Mouse (Mus musculus) kidney, adult 11 months (tissue): Measurements from ENCODE around the gene Rrp15.

ENCODE experiments used
- DNase-seq: peaks from one replicate; pipeline ENCODE4 v3.0.0; 2022

Rrp15 gene

DNA sequence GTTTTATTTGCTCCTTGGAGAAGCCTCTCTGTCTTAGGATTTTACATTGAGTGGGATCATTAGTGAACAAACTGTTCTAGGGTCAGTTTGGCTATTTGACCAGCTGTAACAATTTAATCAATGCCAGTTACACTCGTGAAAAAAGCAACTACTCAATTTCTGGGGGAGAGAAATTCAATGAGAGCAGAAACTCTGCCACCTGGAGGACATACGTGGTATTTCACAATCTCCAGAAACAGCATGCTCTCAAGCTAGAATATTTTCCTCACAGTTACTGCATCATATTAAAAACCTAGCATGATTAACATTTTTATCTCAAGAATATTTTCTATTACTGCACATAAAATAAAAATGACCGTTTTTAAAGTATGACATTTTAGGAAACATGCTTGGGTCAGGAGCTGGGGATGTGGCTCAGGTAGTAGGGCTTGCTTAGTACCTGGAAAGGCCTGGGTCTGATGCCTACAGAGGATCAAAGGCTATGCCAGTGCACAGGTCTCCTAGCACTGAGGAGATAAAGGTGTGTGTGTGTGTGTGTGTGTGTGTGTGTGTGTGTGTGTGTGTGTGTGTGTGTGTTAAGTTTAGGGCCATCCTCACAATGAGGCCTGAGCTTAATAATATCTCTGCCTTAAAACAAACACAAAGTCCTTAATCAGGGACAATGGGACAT lies 36.2 kb downstream of the Rrp15 start:
- no peak for DNase-seq

DNA sequence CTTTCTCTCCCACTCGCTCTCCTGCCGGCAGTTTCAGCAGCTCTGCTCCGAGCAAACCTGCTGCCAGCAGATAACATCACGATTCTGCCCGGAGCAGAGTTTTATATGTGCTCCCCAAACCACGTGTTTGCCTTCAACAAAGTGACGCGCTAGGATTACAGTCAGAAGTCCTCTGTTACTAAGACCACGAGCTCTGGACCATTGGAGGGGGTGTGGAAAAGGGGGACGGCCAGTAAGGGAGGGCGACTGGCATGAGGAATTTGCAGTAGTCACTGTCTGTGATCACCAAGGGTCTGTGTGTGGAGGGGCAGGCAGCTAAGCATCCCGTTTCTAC lies 43.3 kb downstream of the Rrp15 start, which contains the start of gene Tgfb2:
TSS of gene Tgfb2 (minus strand) at position 75 of the 334 bp plus-strand sequence.
- no peak for DNase-seq

DNA sequence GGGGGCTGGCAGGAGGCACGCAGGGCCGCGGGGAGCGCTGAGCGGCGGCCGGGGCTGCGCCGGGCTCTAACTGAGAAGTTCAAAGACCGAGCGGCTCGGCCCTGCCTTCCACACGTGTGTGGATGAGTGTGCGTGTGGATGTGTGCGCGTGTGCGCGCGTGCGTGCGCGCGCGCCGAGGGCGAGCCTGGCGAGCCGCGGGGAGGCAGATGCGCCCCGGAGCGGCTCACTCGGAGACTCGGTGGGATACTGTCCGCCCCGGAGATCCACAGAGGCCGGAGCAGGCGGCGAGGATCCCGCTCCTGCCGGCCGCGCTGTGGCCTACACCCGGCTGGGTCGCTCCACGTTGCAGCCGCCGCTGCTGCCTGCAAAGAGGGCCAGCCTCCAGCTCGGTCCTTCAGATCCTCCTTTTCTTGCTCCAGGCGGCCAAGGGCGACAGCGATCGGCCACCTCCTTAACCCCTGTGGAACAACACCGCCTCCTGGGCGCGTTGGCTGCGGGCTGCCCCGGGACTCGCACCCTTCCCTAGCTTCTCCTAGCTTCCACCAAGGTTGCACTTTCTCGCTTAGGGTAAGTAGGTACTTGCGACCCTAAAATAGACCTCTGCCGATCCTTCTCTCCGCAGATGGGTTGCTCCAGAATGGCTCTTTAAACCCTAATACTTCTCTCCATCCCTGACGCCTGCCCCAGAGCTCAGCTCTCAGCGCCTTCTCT lies 43.8 kb downstream of the Rrp15 start:
- no peak for DNase-seq

DNA sequence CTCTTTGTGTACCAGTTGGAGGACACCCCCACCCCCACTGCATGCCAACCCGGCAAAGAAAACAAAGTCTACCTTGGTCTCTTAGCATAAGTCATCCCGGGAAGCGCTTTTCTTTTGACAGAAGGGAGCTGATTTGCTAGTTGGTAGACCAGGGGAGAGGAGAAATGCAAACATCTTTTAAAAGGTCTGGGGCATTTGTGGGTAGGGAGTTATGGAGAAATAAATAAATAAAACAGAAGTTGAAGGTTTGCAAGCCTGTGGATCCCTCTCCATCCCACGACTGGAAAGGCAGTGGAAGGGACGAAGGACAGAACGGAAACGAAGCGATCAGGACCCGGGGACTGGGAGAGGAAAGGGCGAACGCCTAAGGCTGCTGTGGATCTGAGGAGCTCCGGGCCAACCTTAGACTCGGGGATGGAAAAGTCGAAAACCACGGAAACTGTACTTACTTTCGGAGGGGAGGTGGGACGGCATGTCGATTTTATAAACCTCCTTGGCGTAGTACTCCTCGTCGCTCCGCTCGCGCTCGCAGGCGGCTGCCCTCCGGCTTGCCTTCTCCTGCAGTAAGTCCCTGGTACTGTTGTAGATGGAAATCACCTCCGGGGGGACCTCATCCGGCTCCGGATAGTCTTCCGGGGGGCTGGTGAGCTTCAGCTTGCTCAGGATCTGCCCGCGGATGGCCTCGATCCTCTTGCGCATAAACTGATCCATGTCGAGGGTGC lies 45.0 kb downstream of the Rrp15 start:
- no peak for DNase-seq

DNA sequence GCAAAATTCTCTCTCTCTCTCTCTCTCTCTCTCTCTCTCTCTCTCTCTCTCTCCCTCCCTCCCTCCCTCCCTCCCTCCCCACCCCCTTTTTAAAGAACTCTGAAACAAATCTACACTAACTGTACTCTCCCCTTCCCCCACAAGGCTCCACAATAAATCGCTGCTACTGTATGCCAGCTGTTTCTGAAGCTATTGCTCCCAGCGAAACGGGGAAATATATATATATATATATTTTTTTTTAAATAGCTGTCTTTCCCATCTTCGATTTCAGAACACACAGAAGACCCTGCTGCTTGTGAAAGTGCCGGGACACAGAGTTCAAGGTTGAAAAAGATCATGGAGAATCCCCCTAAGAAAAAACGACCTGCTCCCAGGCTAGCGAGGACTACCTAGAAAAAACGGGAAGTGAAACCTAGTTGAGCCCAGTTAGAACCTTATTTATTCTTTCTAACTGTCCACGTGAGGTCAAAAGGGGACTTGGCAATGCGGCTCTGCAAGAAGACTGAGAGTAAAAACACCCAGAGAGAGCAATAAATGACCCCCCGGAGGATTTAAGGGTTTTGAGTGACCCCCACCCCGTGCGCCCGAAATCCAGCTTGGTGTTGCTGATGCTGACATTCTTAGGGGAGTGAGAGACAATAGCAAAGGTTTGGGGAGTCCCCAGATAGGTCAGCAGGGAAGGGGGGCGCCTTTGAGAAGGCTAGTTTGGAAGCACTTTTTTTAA lies 45.7 kb downstream of the Rrp15 start:
- DNase-seq, result no peak

DNA sequence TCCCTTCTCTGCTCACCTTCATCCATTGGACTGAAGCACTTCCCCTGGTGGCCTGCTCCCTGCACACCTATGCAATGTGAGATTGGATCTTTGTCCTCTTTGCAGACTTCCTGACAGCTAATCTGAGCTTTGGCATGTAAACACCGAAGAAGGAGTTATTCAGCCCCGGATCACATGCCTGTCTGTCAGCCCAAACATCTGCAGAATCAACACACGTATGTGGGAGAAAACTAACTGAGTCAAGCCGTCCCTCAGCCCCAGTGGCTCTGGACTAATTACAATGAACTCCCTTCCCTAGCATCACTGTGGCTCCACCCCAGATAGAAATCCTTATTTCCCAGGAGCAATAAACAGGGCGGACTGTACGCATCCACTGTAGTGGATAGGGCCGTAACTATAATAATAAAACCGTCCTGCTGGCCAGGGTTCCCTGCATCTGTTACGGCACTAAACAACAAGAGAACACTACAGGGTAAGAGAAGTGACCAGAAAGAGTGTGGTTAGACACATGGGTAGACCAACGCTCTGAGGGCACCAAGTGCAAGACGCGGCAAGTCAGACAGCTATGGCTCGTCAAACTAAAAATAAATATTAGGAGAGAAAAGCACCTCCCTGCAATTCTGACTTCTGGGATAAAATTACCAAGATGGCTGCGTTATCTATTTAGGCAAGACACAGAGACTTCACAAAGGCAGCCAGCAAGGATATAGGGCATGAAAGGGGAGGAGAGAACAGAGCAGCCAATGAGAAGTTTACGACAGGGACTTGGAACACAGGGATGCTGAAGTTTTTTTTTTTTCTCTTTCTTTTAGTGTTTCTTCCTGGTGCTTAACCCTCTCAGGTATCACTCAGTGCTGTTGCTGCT lies 46.5 kb downstream of the Rrp15 start:
- DNase-seq, result no peak

DNA sequence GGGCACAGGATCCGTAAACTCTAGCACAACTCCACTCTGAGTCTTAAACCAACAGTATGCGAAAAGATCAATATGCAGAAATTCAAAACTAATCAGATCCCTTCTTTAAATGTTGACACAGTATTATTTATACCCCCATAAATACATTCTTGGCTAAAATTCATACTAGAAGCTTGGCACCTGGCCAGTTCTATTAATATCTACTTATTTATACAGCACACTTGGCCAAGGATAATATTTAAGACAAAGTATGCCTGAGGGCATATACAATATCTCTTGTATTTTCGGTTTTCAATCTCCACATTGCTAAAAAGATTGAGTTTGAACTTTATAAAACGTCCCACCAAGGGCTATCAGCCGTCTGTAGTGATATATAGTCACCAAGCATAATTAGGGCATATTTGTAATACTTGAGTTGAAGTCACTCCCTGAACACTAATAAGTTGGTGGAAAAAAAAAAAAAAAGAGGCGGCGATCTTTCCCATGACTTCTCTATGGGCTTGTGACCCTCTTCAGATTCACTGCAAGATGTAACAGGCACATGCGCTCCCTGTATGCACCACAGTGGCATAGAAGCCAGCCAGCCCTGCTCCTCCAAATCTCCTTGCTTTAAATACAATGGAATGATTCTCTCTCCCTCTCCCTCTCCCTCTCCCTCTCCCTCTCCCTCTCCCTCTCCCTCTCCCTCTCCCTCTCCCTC lies 47.8 kb downstream of the Rrp15 start:
- no peak for DNase-seq

DNA sequence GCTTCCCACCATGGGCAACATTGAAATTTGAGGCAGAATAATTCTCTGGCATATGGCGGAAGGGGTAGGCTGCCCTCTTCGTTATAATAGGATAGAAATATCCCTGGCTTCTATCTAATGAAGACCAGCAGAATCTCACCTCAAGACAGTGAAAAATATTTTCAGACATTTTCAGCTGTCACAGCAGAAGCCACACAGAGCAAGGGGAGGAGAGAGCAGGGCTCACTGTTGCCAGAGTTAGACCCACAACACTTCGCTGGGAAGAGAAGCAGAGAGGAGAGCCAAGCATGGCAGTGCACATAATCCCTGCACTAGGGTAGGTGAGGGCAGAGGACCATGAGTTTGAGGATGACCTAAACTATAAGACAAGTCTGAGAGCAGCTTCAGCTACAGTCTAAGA lies 48.7 kb downstream of the Rrp15 start:
- no peak for DNase-seq

DNA sequence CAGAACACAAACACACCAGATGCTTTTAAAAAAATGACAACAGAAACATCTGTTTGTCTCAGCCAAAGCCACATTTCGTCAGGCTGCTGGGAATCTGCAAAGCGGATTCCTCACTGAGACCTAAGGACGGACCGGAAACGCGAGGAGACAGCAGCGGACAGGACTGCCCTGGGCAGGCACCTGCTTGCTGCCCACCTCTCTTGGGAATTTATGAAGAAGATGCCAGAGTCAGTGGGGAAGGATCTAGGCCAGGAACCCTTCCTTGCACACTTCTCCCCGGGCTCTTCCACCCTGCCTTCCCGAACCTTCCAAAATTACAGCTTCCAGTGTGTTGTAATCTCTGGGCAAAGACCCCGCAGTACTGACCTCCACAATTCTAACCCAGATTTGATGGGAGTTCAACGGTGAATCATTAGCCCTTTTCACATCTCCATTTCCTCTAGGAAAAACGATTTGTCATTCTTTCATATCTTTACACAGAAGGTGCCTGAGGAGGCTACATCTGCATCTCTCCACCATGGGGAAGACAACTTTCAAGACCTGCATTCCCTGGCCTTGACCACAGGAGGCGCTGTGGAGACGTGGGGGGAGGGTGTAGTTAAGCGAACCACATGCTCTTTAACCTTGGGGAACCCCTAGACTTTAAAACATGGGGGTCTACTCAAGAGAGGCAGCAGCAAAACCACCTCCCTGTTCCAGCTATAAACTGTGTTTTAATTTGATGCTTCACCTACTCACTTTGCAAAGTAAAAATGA lies 50.4 kb downstream of the Rrp15 start:
- no peak for DNase-seq

DNA sequence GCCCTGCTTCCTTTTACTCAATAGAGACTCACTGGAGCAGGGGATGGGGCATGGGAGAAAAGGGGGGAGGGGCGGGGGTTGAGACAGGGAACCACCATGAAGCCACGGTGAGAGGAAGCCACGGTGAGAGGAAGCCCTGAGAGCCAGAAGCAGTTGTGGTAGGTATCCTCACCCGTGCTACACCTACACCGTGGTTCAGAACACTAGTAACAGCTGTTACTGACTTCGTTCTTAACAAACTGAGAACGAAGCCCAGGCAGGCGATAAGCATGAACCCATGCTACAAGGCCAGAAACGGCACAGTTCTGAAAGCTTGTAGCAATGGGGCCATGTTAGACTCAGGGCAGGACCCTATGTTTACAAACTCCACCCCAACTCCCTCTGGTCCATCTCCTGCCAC lies 52.9 kb downstream of the Rrp15 start:
- DNase-seq, result no peak

DNA sequence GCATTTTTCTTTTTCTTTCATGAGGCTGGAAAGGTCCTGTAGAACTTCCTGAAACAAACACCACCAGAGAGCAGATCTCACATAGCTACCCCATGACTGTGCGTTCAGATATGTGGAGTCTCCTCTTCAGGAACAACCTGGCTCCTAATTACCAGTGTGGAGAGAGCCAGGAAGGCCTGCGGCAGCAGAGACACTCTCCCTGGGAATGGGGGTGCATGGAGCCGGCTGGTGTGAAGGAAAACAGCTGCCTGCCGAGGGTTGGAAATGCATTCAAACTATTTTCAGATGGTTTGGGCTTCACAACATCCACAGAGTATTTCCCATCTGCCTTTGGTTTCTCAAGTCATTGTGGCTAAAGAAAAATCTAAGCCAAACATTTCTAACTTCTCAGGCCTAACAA lies 53.8 kb downstream of the Rrp15 start:
- no peak for DNase-seq

DNA sequence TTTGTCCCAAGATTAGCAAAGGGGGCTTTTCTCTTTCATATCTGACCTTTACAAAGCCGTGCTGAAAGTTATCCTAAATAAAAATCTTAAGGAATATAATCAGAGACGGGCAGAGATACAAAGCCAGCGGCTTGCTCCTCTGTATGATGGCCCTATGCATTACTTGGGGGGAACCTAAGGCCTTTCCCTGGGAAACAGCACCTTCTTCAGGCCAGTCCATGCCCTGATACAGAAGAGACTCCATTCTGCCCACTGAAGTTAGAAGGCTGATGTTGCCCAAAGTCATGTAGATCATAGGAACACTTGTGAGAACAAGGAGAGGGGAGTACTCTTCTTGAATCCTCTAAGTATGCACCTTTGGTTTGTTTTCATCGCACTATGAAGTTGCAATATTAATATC lies 56.8 kb downstream of the Rrp15 start:
- no peak for DNase-seq

DNA sequence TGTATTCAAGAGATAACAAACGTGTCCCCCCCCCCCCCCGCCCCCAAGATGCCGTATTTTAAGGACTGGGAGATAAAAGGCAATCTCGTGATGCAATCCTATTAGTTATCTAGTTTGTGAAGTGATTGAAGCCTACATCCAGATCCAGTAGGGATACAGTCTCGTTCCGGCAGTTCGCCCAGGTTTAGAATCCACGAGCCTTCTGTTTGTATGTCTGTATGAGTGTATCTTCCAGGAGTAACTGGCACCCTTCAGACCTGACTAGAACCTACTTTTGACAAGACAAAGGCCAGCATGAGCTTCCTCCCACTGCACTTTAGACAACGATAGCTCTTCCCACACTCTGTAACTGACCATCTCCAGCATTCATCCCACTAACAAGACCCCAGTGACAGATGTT lies 57.5 kb downstream of the Rrp15 start:
- DNase-seq, result no peak

DNA sequence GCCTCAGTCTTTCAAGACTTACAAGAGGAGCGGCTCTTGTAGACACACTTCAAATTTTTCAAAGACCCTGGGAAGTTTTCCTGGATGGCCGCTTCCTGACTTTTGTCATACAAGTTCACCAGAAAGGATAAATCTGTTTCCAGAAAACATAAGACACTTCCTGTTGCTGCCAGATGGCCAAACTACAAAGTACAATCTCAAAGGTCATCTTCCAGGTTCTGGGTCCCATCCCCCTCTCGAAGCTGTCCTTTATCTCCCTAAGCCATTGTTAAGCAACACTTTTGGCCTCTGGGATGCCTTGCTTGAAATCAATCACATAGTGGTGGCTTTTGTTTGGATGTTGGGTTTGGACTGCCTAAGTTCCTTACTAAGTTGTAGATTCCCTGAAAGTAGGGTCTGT lies 65.1 kb downstream of the Rrp15 start:
- DNase-seq, result no peak

DNA sequence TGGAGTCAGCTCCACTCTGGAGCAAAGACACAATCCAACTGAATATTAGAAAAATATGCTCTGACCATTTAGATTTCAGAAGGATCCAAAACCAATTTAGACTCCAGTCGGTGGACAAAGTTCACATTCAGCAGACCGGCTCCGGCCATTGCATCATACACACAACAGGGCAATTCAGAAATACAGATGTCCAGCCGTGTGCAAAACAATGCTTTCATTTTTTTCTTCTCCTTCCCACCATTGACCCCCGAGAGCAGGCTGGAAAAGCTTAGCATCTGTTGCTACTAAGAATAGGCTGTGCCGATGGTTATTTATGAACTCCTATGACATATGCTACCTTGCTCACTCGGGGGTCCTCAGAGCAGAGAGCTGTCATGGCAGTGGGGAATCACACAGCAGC lies 66.6 kb downstream of the Rrp15 start:
- DNase-seq, result no peak

DNA sequence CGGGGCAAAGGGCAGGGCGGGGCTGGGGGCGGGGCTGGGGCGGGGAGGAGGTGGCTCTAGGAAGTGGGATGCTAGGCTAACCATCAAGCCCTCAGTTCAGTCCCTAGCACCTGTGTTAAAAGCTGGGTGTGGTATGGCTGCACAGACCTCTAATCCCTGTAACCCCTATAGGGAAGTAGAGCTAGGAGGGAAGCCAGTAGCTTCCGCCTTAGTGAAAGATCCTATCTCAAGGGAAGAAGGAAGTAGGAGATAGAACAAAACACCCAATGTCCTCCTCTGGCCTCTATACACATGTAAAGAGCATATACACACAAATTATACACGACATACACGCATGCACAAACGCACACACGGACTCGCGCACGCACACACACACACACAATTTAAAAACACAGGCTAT lies 71.5 kb downstream of the Rrp15 start:
- DNase-seq, result no peak

DNA sequence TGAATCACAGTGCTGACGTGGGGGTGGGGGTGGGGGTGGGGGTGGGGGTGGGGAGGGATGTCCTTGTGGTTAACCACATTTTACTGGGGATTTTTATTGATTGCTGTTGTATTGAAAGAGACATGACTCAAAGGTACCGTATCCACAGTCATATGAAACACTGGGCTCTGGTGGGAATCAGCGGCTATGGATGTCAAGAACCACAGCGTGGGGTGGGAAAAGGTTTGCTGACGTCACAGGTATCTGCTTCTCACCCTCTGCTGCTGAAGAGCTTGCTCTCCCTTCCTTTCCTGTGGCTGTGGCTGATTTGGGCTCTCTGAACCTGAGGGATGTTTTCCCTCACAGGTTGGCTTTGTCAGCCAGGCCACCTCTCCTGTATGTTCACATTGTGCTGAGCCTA lies 73.0 kb downstream of the Rrp15 start:
- DNase-seq, result no peak

DNA sequence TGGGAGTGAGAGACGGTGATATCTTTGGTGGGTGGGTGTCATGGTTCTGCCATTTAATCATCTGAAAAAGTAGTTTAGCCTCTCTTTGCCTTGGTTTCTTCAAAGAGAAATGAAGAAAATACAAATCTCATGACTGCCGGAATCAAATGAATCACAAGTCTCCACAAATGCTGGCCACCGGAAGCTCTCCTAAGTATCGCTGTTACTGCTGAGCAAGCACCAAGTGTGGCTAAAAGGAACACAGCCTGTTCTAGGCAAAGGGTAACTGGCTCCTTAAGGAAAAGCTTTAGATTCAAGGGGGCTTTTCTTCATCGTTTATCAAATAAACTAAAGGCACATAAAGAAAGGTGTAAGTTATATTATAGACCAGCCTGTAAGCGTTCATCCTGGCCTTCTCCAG lies 73.9 kb downstream of the Rrp15 start:
- DNase-seq, result no peak

DNA sequence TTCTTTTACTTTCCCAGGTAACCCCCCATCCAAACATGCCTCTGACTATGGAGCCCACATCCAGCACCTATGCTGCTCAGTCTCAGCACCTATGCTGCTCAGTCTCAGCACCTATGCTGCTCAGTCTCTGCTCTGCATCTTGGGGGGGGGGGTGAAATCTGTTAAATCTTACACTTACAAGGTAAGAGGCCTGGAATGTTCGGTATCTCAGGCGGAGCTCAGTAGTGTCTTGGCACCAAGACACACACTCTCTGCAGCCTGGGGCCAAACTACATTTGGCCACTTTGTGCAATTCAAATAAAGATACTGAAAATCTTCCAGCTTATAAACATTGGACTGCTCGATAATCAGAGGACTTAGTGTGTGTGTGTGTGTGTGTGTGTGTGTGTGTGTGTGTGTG lies 74.5 kb downstream of the Rrp15 start:
- no peak for DNase-seq

DNA sequence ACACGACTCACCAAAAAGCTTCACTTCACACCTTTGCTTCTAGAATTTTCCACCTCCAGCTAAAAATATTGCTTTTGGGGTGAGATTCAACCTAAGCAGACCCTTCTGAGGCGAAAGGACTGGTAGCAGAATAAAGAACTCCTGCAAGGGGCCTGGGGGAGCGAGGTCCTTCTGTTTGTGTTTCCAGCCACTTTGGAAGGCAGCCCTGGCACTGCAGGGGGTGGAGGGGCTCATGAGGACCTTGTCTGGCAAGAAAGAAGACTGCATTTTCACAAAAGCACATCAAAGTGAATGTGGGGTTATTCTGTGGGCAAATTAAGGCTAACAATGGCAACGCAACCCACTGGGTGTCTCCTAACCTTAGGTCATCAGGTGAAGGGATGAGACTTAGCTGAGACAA lies 76.0 kb downstream of the Rrp15 start:
- no peak for DNase-seq
